Mouse (Mus musculus) kidney, postnatal 36 days (tissue): ENCODE measurements around the gene Hapln1.

Source experiments
- DNase-seq, 2 experiments: peaks; one replicate each; pipeline ENCODE4 v3.0.0; 2021 to 2022; ENCODE audit warnings: mixed read lengths in 2 of 2

Hapln1 gene

DNA sequence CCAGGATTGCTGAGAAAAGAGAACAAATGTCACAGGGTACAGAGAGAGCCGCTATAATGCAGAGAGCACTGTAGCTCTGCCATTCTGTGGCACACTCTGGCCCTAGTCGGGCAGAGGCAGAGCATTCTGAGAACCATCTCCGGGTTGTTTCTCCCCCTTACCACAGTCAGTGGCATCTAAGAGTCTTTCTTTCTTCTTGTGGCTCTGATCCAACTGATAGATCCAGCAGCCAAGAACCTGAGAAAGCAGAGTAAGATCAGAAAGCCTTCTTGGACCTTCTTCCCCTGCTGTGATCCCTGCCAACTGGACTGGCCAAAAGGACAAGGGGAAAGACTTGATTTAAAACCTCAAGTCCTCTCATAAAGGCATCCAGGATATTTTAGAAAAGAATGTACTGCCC, 63.7 kb downstream of the Hapln1 start:
- no peak for DNase-seq

DNA sequence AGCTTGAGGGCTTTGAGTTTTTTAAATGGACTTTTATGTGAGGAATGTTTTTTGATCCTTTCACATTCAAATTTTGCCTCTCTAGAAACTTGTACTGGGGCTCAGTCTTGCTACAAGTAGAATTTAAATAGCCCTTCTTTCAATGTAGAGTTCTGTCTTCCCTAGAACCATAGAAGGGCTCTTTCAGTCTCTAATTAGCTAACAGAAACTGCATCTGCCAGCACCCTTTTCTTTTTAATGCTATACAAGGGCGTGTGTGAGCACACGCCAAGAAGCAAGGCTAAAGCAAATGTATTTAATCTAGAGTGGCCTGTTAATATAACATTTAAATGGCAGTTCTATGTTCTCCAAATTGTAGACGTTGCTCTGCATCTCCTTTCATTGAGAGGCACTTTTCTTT, 67.8 kb downstream of the Hapln1 start:
- DNase-seq: no peak

DNA sequence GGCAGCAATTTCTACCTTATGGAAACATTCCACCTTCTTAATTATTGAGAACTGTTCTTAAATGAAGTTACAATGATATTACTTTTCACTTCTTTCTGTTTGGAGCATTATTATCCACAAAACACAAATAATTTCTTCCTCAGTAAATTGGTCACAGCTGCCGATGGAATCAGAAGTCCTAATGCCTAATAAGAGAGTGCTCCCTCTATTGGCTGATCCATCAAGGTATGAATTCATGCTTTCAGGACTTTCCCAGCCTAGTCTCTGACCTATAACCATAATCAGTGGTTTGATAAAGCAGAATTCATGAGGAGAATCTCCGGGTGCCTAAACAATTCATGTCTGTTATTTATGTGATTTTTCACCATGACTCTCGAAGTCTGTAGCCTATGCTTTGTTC, 79.5 kb downstream of the Hapln1 start:
- no peak for DNase-seq

DNA sequence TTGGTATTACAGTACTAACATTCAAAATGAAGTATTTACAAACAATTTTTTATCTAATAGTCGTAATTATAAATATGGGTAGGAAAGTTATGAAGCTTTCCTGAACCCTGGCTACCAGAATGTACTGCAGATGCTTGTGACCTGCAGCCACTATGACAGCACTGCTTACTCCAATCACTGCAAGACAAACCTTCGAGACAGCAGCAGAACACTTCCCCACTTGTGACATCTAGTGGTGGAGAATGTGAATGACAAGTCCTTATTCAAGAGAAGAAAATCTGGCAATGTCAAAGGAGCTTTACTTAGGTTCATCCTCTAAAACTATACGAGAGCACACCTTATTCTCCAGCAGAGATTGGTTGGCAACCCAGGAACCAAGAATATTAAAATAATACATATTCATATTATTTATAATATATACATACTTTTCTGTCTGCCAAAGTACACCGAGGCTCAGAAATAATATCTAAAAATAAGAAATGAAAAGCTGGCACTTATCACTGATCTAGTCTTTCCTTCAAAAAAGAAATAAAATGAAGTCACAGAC, 94.6 kb downstream of the Hapln1 start:
- peak; percentile 38 for DNase-seq

DNA sequence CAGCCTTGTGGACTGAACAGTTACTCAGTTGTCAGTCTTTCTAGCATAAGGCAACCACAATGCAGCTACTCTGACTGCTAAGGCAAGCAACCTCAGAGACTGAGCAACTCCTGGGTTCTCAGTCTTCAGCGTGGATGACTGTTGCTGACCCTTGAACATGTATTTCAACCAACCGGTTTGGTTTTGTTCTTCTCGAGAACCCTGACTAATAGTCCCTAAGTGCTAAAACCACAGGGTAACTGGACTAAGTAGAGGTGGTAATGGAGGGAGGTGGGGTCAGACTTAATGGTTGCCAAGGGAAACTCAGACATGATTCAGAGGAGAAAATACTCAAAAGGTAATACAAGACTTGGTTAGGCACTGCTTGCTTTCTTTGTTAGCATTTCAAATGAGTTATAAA, 97.4 kb downstream of the Hapln1 start:
- no peak for DNase-seq

DNA sequence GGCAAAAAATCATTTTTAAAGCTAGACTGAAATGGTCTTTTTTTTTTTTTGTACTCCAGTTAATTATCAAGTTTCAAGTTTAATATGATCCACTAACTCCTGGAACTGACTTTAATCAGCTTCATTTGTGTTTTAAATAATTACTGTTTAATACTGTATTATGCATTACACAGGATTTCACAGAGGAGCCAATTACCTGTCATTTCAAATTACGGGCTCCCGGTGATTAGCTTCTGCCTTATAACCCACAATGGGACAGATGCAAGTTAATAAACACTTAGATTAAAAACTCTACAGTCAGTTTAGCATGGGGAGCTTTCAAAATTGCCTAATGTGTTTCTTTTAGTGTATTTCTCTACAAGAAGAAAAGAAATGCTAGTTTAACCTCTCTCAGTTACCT, 106.0 kb downstream of the Hapln1 start:
- DNase-seq: no peak

DNA sequence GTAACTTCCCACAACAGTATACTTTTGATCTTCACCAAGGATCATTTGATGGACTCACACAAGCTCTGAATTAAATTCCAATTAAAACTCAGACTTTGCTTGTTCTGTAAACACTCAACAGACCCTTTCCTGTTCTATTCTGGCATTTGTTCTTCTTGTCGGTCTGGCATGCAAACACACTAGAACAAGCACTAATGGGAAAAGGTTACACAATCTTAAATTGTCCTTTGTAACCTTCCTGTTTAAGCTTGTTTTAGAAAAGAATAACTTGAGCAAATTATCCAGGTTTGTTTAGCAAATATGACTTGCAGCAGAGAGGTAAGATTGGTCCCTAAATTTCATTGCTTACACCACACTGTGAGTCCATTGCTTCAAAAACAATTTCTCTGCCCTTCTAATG, 113.2 kb downstream of the Hapln1 start:
- DNase-seq: no peak

DNA sequence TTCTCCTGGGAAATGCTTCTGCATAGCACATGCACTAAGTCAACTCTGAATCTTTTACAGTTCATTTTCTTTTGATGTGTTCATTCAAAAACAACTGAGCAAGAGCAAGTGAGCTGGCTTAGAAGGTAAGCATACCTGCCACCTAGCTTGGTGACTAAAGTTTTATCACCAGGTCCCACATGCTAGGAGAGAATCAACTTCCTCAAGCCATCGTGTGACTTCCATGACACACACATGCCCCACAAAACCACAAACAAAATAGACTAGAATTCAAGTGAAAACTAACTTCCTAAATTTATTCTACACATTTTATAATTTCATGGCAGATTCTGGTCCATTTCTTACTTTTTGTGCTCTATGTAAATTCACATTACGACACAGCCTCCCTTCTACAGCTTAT, 113.7 kb downstream of the Hapln1 start:
- no peak for DNase-seq

DNA sequence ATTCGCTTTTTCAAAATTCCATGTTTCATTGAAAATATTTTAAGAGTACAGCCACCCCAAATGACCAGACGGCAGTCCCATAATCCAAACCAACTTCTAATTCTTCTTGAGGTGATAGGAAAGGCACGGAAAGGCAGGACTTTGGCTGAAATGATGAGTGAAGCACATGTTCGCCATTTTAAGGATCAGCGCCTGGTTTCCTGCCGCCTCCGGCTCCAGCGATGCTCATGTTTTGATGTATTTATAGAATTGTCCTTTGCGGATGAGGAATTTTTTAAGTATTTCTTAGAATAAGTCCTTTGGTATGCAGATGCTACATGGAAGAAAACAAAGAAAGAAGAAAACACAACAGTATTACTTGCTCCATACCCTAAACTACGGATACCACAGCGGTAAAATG, 117.5 kb downstream of the Hapln1 start:
- no peak for DNase-seq
